Mouse (Mus musculus): ENCODE data around the gene Rab20. TPM values are rescaled to one million over a fixed set of nuclear protein-coding genes. Genes with fewer than 3 reads are reported as not detected.

Rab20 gene
- polyA plus RNA-seq, 1 experiment from 2014 or later: 1.4 TPM

- Histone ChIP-seq H3K4me2 (replicated peaks) (no peak overlapping the region), H3K4me3 (replicated peaks; ENCODE audit: low read length) (no peak overlapping the region), H3K9ac (no peak overlapping the region), H3K4me1 (replicated peaks; ENCODE audit: control insufficient read depth, insufficient read depth, low read length) (peaks cover 11% of the 10 kb centered on the region), H3K9me3 (ENCODE audit: control insufficient read depth, low read length) (no peaks in the 10 kb centered on the region), H3K36me3 (replicated peaks; ENCODE audit: control insufficient read depth, insufficient read depth) (no peaks in the 10 kb centered on the region), H3K27ac (0 out of 2 replicates have a peak overlapping the region, but pooled peaks have one; percentile 54), H3K27me3 (ENCODE audit: control insufficient read depth, insufficient read depth, low read length) (no peaks in the 10 kb centered on the region)
- 55% methylated on average over 13 of the region's 13 CpGs for WGBS
- DNase-seq (ENCODE audit: low spot score): peak; percentile 62
- ATAC-seq (ENCODE audit: low FRiP score): peak; percentile 72; the same call in 1 of the 2 replicates
Measured at GRCm38 (mm10) chr8:11405722-11406481, 72.6 kb downstream of the Rab20 start.

GRCm38 (mm10) chr8:11404614-11405013 lies 73.9 kb downstream of the Rab20 start:
- 75% methylated on average over 4 of the region's 4 CpGs for WGBS
- no peaks in the 10 kb centered on the region for H3K9me3 ChIP-seq (ENCODE audit: control insufficient read depth, low read length)
- no peaks in the 10 kb centered on the region for H3K27me3 ChIP-seq (ENCODE audit: control insufficient read depth, insufficient read depth, low read length)
- H3K27ac ChIP-seq: no peak overlapping the region
- H3K4me1 ChIP-seq (replicated peaks; ENCODE audit: control insufficient read depth, insufficient read depth, low read length): peaks cover 11% of the 10 kb centered on the region
- no peaks in the 10 kb centered on the region for H3K36me3 ChIP-seq (replicated peaks; ENCODE audit: control insufficient read depth, insufficient read depth)
- no peak overlapping the region for H3K9ac ChIP-seq
- ATAC-seq (ENCODE audit: low FRiP score): no peak
- DNase-seq (ENCODE audit: low spot score): no peak
- no peak overlapping the region for H3K4me2 ChIP-seq (replicated peaks)
- no peak overlapping the region for H3K4me3 ChIP-seq (replicated peaks; ENCODE audit: low read length)

GRCm38 (mm10) chr8:11403813-11404212 lies 74.7 kb downstream of the Rab20 start:
- H3K9me3 ChIP-seq (ENCODE audit: control insufficient read depth, low read length): no peaks in the 10 kb centered on the region
- peaks cover 11% of the 10 kb centered on the region for H3K4me1 ChIP-seq (replicated peaks; ENCODE audit: control insufficient read depth, insufficient read depth, low read length)
- no peaks in the 10 kb centered on the region for H3K27me3 ChIP-seq (ENCODE audit: control insufficient read depth, insufficient read depth, low read length)
- H3K27ac ChIP-seq: no peak overlapping the region
- ATAC-seq (ENCODE audit: low FRiP score): no peak
- no peaks in the 10 kb centered on the region for H3K36me3 ChIP-seq (replicated peaks; ENCODE audit: control insufficient read depth, insufficient read depth)
- 88% methylated on average over 9 of the region's 9 CpGs for WGBS
- no peak for DNase-seq (ENCODE audit: low spot score)
- no peak overlapping the region for H3K4me2 ChIP-seq (replicated peaks)
- H3K4me3 ChIP-seq (replicated peaks; ENCODE audit: low read length): no peak overlapping the region
- no peak overlapping the region for H3K9ac ChIP-seq

Other genes starting within 250 kb of the Rab20 start
- 41.6 and 46.4 TPM in 2 replicates for gene Col4a2, start 165.9 kb downstream of the Rab20 start, polyA plus RNA-seq (2014; fragmentation: Nextera tagmentation; extraction: Ambion mirVana)
- 121 and 135 TPM in 2 replicates for gene Col4a1, start 165.9 kb downstream of the Rab20 start, polyA plus RNA-seq (2014; fragmentation: Nextera tagmentation; extraction: Ambion mirVana)
- 130 and 145 TPM in 2 replicates for gene Naxd, start 18.8 kb upstream of the Rab20 start, polyA plus RNA-seq (2014; fragmentation: Nextera tagmentation; extraction: Ambion mirVana)
- 26.0 and 27.0 TPM in 2 replicates for gene Cars2, start 72.1 kb upstream of the Rab20 start, polyA plus RNA-seq (2014; fragmentation: Nextera tagmentation; extraction: Ambion mirVana)
- gene Ing1, start 76.9 kb upstream of the Rab20 start, polyA plus RNA-seq (2014; fragmentation: Nextera tagmentation; extraction: Ambion mirVana): 37.1 and 37.6 TPM in 2 replicates
- gene Ankrd10, start 157.0 kb upstream of the Rab20 start, polyA plus RNA-seq (2014; fragmentation: Nextera tagmentation; extraction: Ambion mirVana): 84.6 and 88.6 TPM in 2 replicates
- gene 1700016D06Rik, start 222.4 kb upstream of the Rab20 start, polyA plus RNA-seq (2014; fragmentation: Nextera tagmentation; extraction: Ambion mirVana): not detected in 2 replicates
- 78.0 and 83.0 TPM in 2 replicates for gene Arhgef7, start 249.0 kb upstream of the Rab20 start, polyA plus RNA-seq (2014; fragmentation: Nextera tagmentation; extraction: Ambion mirVana)

Data from hindbrain, embryonic 14.5 days (tissue).